Mouse (Mus musculus): Measurements from ENCODE around the gene Copz2. TPM values are rescaled to one million over a fixed set of nuclear protein-coding genes. Genes with fewer than 3 reads are reported as not detected.
"Not testable (repeated sequence)": the region's sequence is repeated elsewhere in the genome, so short reads cannot be mapped to it uniquely, and the experiment has no call there.

The Copz2 gene
- total RNA-seq, 2 experiments from 2014 or later = 71.4 to 77.1 TPM

GRCm38 (mm10) chr11:96827917-96828316, 21.8 kb upstream of the Copz2 start:
- DNase-seq (ENCODE audit: low spot score in 2 of 2) = no peak

GRCm38 (mm10) chr11:96828881-96829280, 20.8 kb upstream of the Copz2 start:
- DNase-seq (ENCODE audit: low spot score in 2 of 2) = no peak

GRCm38 (mm10) chr11:96829403-96829812, 20.3 kb upstream of the Copz2 start:
- peak; percentile 85 to 92 for DNase-seq (ENCODE audit: low spot score in 2 of 2)

- peak; percentile 92 to 98 for DNase-seq (ENCODE audit: low spot score in 2 of 2)
Measured at GRCm38 (mm10) chr11:96829813-96830538, 19.7 kb upstream of the Copz2 start, which contains the start of gene Nfe2l1. Gene Nfe2l1 (minus strand): TSS chr11:96829968.

- DNase-seq (ENCODE audit: low spot score in 2 of 2) = no peak
Measured at GRCm38 (mm10) chr11:96830539-96831216, 19.0 kb upstream of the Copz2 start.

GRCm38 (mm10) chr11:96831516-96831915, 18.2 kb upstream of the Copz2 start:
- no peak for DNase-seq (ENCODE audit: low spot score in 2 of 2)

GRCm38 (mm10) chr11:96832541-96832940, 17.1 kb upstream of the Copz2 start:
- no peak for DNase-seq (ENCODE audit: low spot score in 2 of 2)

GRCm38 (mm10) chr11:96832973-96833372, 16.7 kb upstream of the Copz2 start:
- DNase-seq (ENCODE audit: low spot score in 2 of 2) = no peak

GRCm38 (mm10) chr11:96834127-96834526, 15.5 kb upstream of the Copz2 start:
- no peak for DNase-seq (ENCODE audit: low spot score in 2 of 2)

- DNase-seq (ENCODE audit: low spot score in 2 of 2) = peak in 1 of 2 experiments; percentile 13
Measured at GRCm38 (mm10) chr11:96837298-96837697, 12.4 kb upstream of the Copz2 start.

- DNase-seq (ENCODE audit: low spot score in 2 of 2) = no peak
Measured at GRCm38 (mm10) chr11:96838341-96838740, 11.3 kb upstream of the Copz2 start.

- no peak for DNase-seq (ENCODE audit: low spot score in 2 of 2)
Measured at GRCm38 (mm10) chr11:96839428-96839827, 10.2 kb upstream of the Copz2 start.

GRCm38 (mm10) chr11:96839877-96840276, 9.8 kb upstream of the Copz2 start:
- DNase-seq (ENCODE audit: low spot score in 2 of 2) = no peak

GRCm38 (mm10) chr11:96840290-96840689, 9.4 kb upstream of the Copz2 start:
- DNase-seq (ENCODE audit: low spot score in 2 of 2) = no peak

GRCm38 (mm10) chr11:96843627-96844026, 6.0 kb upstream of the Copz2 start:
- no peak for DNase-seq (ENCODE audit: low spot score in 2 of 2)

GRCm38 (mm10) chr11:96847240-96847639, 2.4 kb upstream of the Copz2 start:
- no peak for DNase-seq (ENCODE audit: low spot score in 2 of 2)

GRCm38 (mm10) chr11:96848694-96849093, 976 bp upstream of the Copz2 start:
- no peak for DNase-seq (ENCODE audit: low spot score in 2 of 2)

- not testable (repeated sequence) for DNase-seq (ENCODE audit: low spot score in 2 of 2)
Measured at GRCm38 (mm10) chr11:96849145-96849544, 525 bp upstream of the Copz2 start.

- DNase-seq (ENCODE audit: low spot score in 2 of 2) = no peak
Measured at GRCm38 (mm10) chr11:96857446-96857845, 7.8 kb downstream of the Copz2 start.

- DNase-seq (ENCODE audit: low spot score in 2 of 2) = no peak
Measured at GRCm38 (mm10) chr11:96859635-96860034, 10.0 kb downstream of the Copz2 start.

- peak; percentile 76 to 90 for DNase-seq (ENCODE audit: low spot score in 2 of 2)
Measured at GRCm38 (mm10) chr11:96860564-96860963, 10.9 kb downstream of the Copz2 start.

- peak; percentile 32 to 52 for DNase-seq (ENCODE audit: low spot score in 2 of 2)
Measured at GRCm38 (mm10) chr11:96861446-96861845, 11.8 kb downstream of the Copz2 start.
